Mouse (Mus musculus): ENCODE measurements around the gene Mllt3. TPM values are rescaled to one million over a fixed set of nuclear protein-coding genes. Genes with fewer than 3 reads are reported as not detected.

The Mllt3 gene
- total and polyA plus RNA-seq, 3 experiments, result 15.4 to 75.3 TPM; not detected in 1

GRCm38 (mm10) chr4:87901166-87901565, 132.0 kb downstream of the Mllt3 start:
- Histone ChIP-seq H3K9ac (ENCODE audit: control insufficient read depth, low read depth, low read length, poor library complexity, severe bottlenecking) (no peak overlapping the region), H3K9me3 (replicated peaks; ENCODE audit: insufficient read depth, low read length) (no peaks in the 10 kb centered on the region), H3K36me3 (ENCODE audit: control insufficient read depth in 1 of 2, insufficient read depth in 2 of 2, low read length in 2 of 2) (peaks cover 0 to 13% of the 10 kb centered on the region in 2 experiments; a peak in 2 of 4 replicates), H3K27ac (ENCODE audit: control insufficient read depth, low read depth, low read length) (no peak overlapping the region), H3K4me3 (ENCODE audit: control insufficient read depth in 1 of 2, insufficient read depth in 1 of 2, low read depth in 2 of 2, low read length in 2 of 2) (no peak overlapping the region), H3K27me3 (ENCODE audit: control insufficient read depth in 1 of 2, insufficient read depth in 2 of 2, low read length in 2 of 2) (no peaks in the 10 kb centered on the region), H3K4me1 (ENCODE audit: control insufficient read depth in 1 of 2, insufficient read depth in 2 of 2, low read length in 2 of 2) (peaks cover 5 to 12% of the 10 kb centered on the region in 2 experiments), H3K79me2 (ENCODE audit: control insufficient read depth, insufficient read depth, low read length, poor library complexity) (no peaks in the 10 kb centered on the region)
- TF ChIP-seq ETS1 (IDR thresholded peaks at IDR 0.05; ENCODE audit: low read depth, low read length) (no peak), MAX (IDR thresholded peaks at IDR 0.05; ENCODE audit: low read length) (no peak), CHD1 (IDR thresholded peaks at IDR 0.05; ENCODE audit: low read depth, low read length) (no peak), NELFE (IDR thresholded peaks at IDR 0.05; ENCODE audit: low read depth, low read length) (no peak), USF1 (IDR thresholded peaks at IDR 0.05; ENCODE audit: low read depth, low read length) (no peak), MEF2A (IDR thresholded peaks at IDR 0.05; ENCODE audit: extremely low read depth, insufficient replicate concordance, low read depth, low read length, poor library complexity, severe bottlenecking) (no peak), MAFK (IDR thresholded peaks at IDR 0.05; ENCODE audit: borderline replicate concordance, low read depth, low read length) (no peak), RCOR1 (IDR thresholded peaks at IDR 0.05; ENCODE audit: low read depth, low read length) (no peak), ZNF384 (IDR thresholded peaks at IDR 0.05; ENCODE audit: low read depth, low read length) (no peak), SMC3 (IDR thresholded peaks at IDR 0.05; ENCODE audit: low read depth, low read length) (no peak), TAL1 (IDR thresholded peaks at IDR 0.05; ENCODE audit: low read length) (no peak), ZC3H11A (IDR thresholded peaks at IDR 0.05; ENCODE audit: low read depth, low read length) (no peak), MYB (IDR thresholded peaks at IDR 0.05; ENCODE audit: low read depth, low read length) (no peak), GATA1 (IDR thresholded peaks at IDR 0.05; ENCODE audit: low read depth, low read length) (no peak)
- DNase-seq (ENCODE audit: low read depth, low spot score), result no peak

GRCm38 (mm10) chr4:87893498-87893897, 139.7 kb downstream of the Mllt3 start:
- H3K36me3 ChIP-seq (ENCODE audit: control insufficient read depth in 1 of 2, insufficient read depth in 2 of 2, low read length in 2 of 2), result peaks cover 0 to 3% of the 10 kb centered on the region in 2 experiments; a peak in 1 of 4 replicates
- H3K9me3 ChIP-seq (replicated peaks; ENCODE audit: insufficient read depth, low read length), result no peaks in the 10 kb centered on the region
- no peaks in the 10 kb centered on the region for H3K27me3 ChIP-seq (ENCODE audit: control insufficient read depth in 1 of 2, insufficient read depth in 2 of 2, low read length in 2 of 2)
- H3K4me1 ChIP-seq (ENCODE audit: control insufficient read depth in 1 of 2, insufficient read depth in 2 of 2, low read length in 2 of 2), result no peaks in the 10 kb centered on the region
- no peak overlapping the region for H3K9ac ChIP-seq (ENCODE audit: control insufficient read depth, low read depth, low read length, poor library complexity, severe bottlenecking)
- no peak overlapping the region for H3K4me3 ChIP-seq (ENCODE audit: control insufficient read depth in 1 of 2, insufficient read depth in 1 of 2, low read depth in 2 of 2, low read length in 2 of 2)
- no peak overlapping the region for H3K27ac ChIP-seq (ENCODE audit: control insufficient read depth, low read depth, low read length)
- TF ChIP-seq MEF2A (IDR thresholded peaks at IDR 0.05; ENCODE audit: extremely low read depth, insufficient replicate concordance, low read depth, low read length, poor library complexity, severe bottlenecking) (no peak), ETS1 (IDR thresholded peaks at IDR 0.05; ENCODE audit: low read depth, low read length) (no peak), POLR2AphosphoS5 (IDR thresholded peaks at IDR 0.05; ENCODE audit: borderline replicate concordance, low read depth, low read length) (no peak), E2F4 (IDR thresholded peaks at IDR 0.05; ENCODE audit: borderline replicate concordance, low read depth, low read length) (no peak), USF2 (IDR thresholded peaks at IDR 0.05; ENCODE audit: borderline replicate concordance in 1 of 2, insufficient read depth in 1 of 2, low read depth in 1 of 2, low read length in 2 of 2) (no peak), POLR2A (IDR thresholded peaks at IDR 0.05; ENCODE audit: control insufficient read depth in 1 of 2, insufficient read depth in 1 of 2, low read depth in 1 of 2, low read length in 2 of 2, poor library complexity in 1 of 2) (no peak), CHD1 (IDR thresholded peaks at IDR 0.05; ENCODE audit: low read depth, low read length) (no peak), NELFE (IDR thresholded peaks at IDR 0.05; ENCODE audit: low read depth, low read length) (no peak), UBTF (IDR thresholded peaks at IDR 0.05; ENCODE audit: borderline replicate concordance, insufficient read depth, low read depth, low read length) (no peak), USF1 (IDR thresholded peaks at IDR 0.05; ENCODE audit: low read depth, low read length) (no peak), MAX (IDR thresholded peaks at IDR 0.05; ENCODE audit: low read length) (no peak), CHD2 (IDR thresholded peaks at IDR 0.05; ENCODE audit: low read length) (no peak), RCOR1 (IDR thresholded peaks at IDR 0.05; ENCODE audit: low read depth, low read length) (no peak), MYC (IDR thresholded peaks at IDR 0.05; ENCODE audit: low read depth, low read length) (no peak), SMC3 (IDR thresholded peaks at IDR 0.05; ENCODE audit: low read depth, low read length) (no peak), SIN3A (IDR thresholded peaks at IDR 0.05; ENCODE audit: low read length) (no peak), MAFK (IDR thresholded peaks at IDR 0.05; ENCODE audit: borderline replicate concordance, low read depth, low read length) (no peak), BHLHE40 (IDR thresholded peaks at IDR 0.05; ENCODE audit: borderline replicate concordance, low read depth, low read length) (no peak), POLR2AphosphoS2 (IDR thresholded peaks at IDR 0.05; ENCODE audit: low read length) (no peak), KAT2A (conservative IDR thresholded peaks at IDR 0.05; ENCODE audit: low read depth, low read length) (no peak)
- DNase-seq (ENCODE audit: low read depth, low spot score), result no peak
- H3K79me2 ChIP-seq (ENCODE audit: control insufficient read depth, insufficient read depth, low read length, poor library complexity), result no peaks in the 10 kb centered on the region

Data from MEL (cell line).